Mouse (Mus musculus) heart, postnatal 0 days (tissue): ENCODE results near the gene Adamts6. TPM values are rescaled to one million over a fixed set of nuclear protein-coding genes. Genes with fewer than 3 reads are reported as not detected.

Experiments used
- ATAC-seq: fragments of 200-750 bp; cut with Nextera tagmentation; 2 replicates; pipeline ENCODE4 v1.8.0; 2017; ENCODE audit warnings: low read depth, moderate number of reproducible peaks, moderate library complexity; ENCODE audit not compliant: insufficient read depth
- DNase-seq: peaks from one replicate; pipeline ENCODE4 v3.0.0-alpha.2; 2016; ENCODE audit warnings: low spot score
- H3K27ac ChIP-seq: fragments of 300-500 bp; sonication (generic); 2 replicates; pipeline ENCODE4 v1.5.1; 2014; ENCODE audit warnings: low read depth, mild to moderate bottlenecking
- H3K27me3 ChIP-seq: fragments of 300-500 bp; sonication (generic); 2 replicates; pipeline ENCODE4 v1.6.1; 2014; ENCODE audit warnings: low read length, mixed read lengths; ENCODE audit not compliant: control insufficient read depth, insufficient read depth
- H3K36me3 ChIP-seq: fragments of 300-500 bp; sonication (generic); replicated peaks from 2 replicates; pipeline ENCODE4 v1.6.1; 2014; ENCODE audit warnings: low read length, mixed read lengths; ENCODE audit not compliant: control insufficient read depth, insufficient read depth
- H3K4me1 ChIP-seq: fragments of 300-500 bp; sonication (generic); 2 replicates; pipeline ENCODE4 v1.6.1; 2014; ENCODE audit warnings: antibody characterized with exemption; ENCODE audit not compliant: control insufficient read depth, insufficient read depth
- H3K4me2 ChIP-seq: fragments of 300-500 bp; sonication (generic); 2 replicates; pipeline ENCODE4 v1.6.1; 2014; ENCODE audit warnings: low read depth, mild to moderate bottlenecking, low read length, moderate library complexity
- H3K4me3 ChIP-seq: fragments of 300-500 bp; sonication (generic); 2 replicates; pipeline ENCODE4 v1.5.1; 2014; ENCODE audit warnings: low read depth, low read length
- H3K9ac ChIP-seq: fragments of 300-500 bp; sonication (generic); replicated peaks from 2 replicates; pipeline ENCODE4 v1.6.1; 2014; ENCODE audit warnings: low read depth, low read length, mixed read lengths
- H3K9me3 ChIP-seq: fragments of 300-500 bp; sonication (generic); replicated peaks from 2 replicates; pipeline ENCODE4 v1.6.1; 2016; ENCODE audit warnings: low read length; ENCODE audit not compliant: control insufficient read depth
- CTCF ChIP-seq: IDR thresholded peaks from 2 replicates; pipeline ENCODE4 v1.5.1; 2016; ENCODE audit warnings: antibody characterized with exemption, control low read depth, low read depth
- EP300 ChIP-seq: IDR thresholded peaks from 2 replicates; pipeline ENCODE4 v1.6.1; 2016; ENCODE audit warnings: antibody characterized with exemption, low read depth
- WGBS: fragments of 180-500 bp; shearing (Covaris S2); extraction: QIAGEN DNeasy Blood & Tissue Kit; methylation state at CpG from one replicate; pipeline ENCODE4 v1.1.7; 2014; 5-methylcytosine and 5-hydroxymethylcytosine counted together
- polyA plus RNA-seq: library from polyadenylated mRNA; unstranded; fragments of >200 nt; fragmentation: Nextera tagmentation; extraction: Ambion mirVana; gene quantifications from 2 replicates; pipeline ENCODE4 v1.2.1, GENCODE M21; 2015
- total RNA-seq: library from RNA; depleted of rRNA; stranded (reverse); fragments of >200 nt; gene quantifications from 2 replicates; pipeline ENCODE4 v1.2.3, GENCODE M21; 2014; ENCODE audit warnings: low replicate concordance

Gene Adamts6
- total and polyA plus RNA-seq, 2 experiments from 2014 or later, result 2.7 to 21.8 TPM

DNA sequence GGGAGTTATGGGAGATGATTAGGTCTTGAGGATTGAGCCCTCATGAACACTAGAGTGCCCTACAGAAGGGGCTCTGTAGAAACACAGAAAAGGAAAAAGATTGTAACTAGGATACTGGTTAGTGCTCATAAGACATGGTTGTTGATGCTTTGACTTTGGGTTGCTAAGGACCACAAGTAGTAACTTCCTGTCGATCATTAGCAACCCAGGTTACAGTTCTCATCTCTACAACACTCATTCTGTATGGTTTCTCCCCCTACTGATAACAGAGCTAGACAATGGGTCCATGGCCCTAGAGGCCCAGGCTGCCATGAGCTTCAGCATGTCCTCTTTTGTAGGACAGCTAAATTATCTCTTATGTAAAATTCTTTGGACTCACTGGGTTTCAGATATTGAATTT, 227.4 kb downstream of the Adamts6 start:
- 81% methylated on average over 1 of the region's 1 CpGs for WGBS

GRCm38 (mm10) chr13:104516146-104516545, 228.5 kb downstream of the Adamts6 start:
- no peaks in the 10 kb centered on the region for H3K9me3 ChIP-seq
- TF ChIP-seq CTCF, result no peak
- TF ChIP-seq EP300, result no peak
- peaks cover 10% of the 10 kb centered on the region for H3K4me1 ChIP-seq
- no peaks in the 10 kb centered on the region for H3K27me3 ChIP-seq
- ATAC-seq (no peak), DNase-seq (no peak)
- H3K4me3 ChIP-seq, result no peak overlapping the region
- H3K4me2 ChIP-seq, result no peak overlapping the region
- H3K36me3 ChIP-seq, result no peaks in the 10 kb centered on the region
- H3K9ac ChIP-seq, result no peak overlapping the region
- peak overlapping the region; percentile 15; the same call in 1 of the 2 replicates for H3K27ac ChIP-seq
- whole genome bisulfite sequencing, result 65% methylated on average over 4 of the region's 4 CpGs

More for the DNA sequence above, 227.4 kb downstream of the Adamts6 start:
- no peak for DNase-seq
- Histone ChIP-seq H3K4me2 (no peak overlapping the region), H3K36me3 (no peaks in the 10 kb centered on the region), H3K4me1 (peaks cover 10% of the 10 kb centered on the region), H3K9me3 (no peaks in the 10 kb centered on the region), H3K27ac (no peak overlapping the region), H3K9ac (no peak overlapping the region), H3K4me3 (no peak overlapping the region), H3K27me3 (no peaks in the 10 kb centered on the region)
- TF ChIP-seq EP300 (no peak), CTCF (no peak)
- no peak for ATAC-seq

DNA sequence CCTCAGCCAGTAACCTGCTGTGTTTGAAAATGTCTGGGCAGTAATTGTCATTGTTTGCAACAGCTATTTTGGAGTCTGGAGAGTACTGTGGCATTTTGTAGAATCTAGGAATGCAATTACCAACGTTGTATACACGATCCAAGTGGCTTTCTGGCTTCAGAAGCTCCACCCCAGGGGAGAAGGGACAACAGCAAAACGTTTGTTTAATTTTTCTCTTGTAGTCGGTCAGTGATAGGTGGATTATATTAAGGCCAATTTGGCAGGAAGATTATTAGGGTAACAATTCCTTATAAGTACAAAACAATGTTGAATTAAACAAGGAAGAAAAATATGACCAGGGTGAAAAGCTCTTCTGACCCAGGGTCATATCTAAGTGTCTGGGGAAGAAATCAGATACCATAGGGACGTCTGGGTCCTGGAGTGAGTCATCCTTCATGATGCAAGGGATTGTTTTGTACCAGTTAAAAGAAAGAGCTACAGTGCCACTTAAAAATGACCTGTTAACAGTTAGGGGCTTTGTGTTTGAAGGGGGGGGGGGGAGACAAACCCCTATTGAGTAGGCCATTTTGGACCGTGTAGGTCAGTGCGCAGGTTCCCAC, 229.2 kb downstream of the Adamts6 start:
- no peaks in the 10 kb centered on the region for H3K36me3 ChIP-seq
- H3K9me3 ChIP-seq, result no peaks in the 10 kb centered on the region
- no peak overlapping the region for H3K4me2 ChIP-seq
- H3K27ac ChIP-seq, result peak overlapping the region; percentile 15; the same call in 1 of the 2 replicates
- DNase-seq (no peak), ATAC-seq (no peak)
- no peaks in the 10 kb centered on the region for H3K27me3 ChIP-seq
- no peak overlapping the region for H3K9ac ChIP-seq
- H3K4me3 ChIP-seq, result no peak overlapping the region
- WGBS, result 47% methylated on average over 7 of the region's 7 CpGs
- H3K4me1 ChIP-seq, result peaks cover 10% of the 10 kb centered on the region
- TF ChIP-seq EP300 (no peak), CTCF (no peak)

GRCm38 (mm10) chr13:104517638-104518311, 230.1 kb downstream of the Adamts6 start:
- Histone ChIP-seq H3K27ac (peak overlapping the region; percentile 52), H3K4me3 (peak overlapping the region; percentile 34), H3K36me3 (no peaks in the 10 kb centered on the region), H3K9me3 (no peaks in the 10 kb centered on the region), H3K4me2 (peak overlapping the region; percentile 66), H3K9ac (peak overlapping the region; percentile 55), H3K27me3 (no peaks in the 10 kb centered on the region), H3K4me1 (peaks cover 10% of the 10 kb centered on the region)
- DNase-seq, result peak; percentile 5
- ATAC-seq, result no peak
- WGBS, result 56% methylated on average over 15 of the region's 15 CpGs
- TF ChIP-seq EP300, result no peak
- no peak for TF ChIP-seq CTCF

GRCm38 (mm10) chr13:104518312-104519005, 230.8 kb downstream of the Adamts6 start:
- peak overlapping the region; percentile 55 for H3K9ac ChIP-seq
- H3K27me3 ChIP-seq, result no peaks in the 10 kb centered on the region
- peak overlapping the region; percentile 34 for H3K4me3 ChIP-seq
- TF ChIP-seq EP300 (no peak), CTCF (no peak)
- no peaks in the 10 kb centered on the region for H3K36me3 ChIP-seq
- peak overlapping the region; percentile 66 for H3K4me2 ChIP-seq
- ATAC-seq, result peak; percentile 91
- H3K27ac ChIP-seq, result peak overlapping the region; percentile 52
- 14% methylated on average over 19 of the region's 19 CpGs for WGBS
- peaks cover 10% of the 10 kb centered on the region for H3K4me1 ChIP-seq
- DNase-seq, result peak; percentile 89
- H3K9me3 ChIP-seq, result no peaks in the 10 kb centered on the region
